Mouse (Mus musculus) MEL (cell line): ENCODE measurements around the gene Tacc3. TPM values are rescaled to one million over a fixed set of nuclear protein-coding genes. Genes with fewer than 3 reads are reported as not detected.

Experiments
- DNase-seq: peaks from one replicate; pipeline ENCODE4 v3.0.0; 2011; ENCODE audit warnings: low read depth, low spot score
- H3K27ac ChIP-seq: 2 replicates; pipeline ENCODE4 v1.5.1; 2012; ENCODE audit warnings: low read depth, mild to moderate bottlenecking, control low read depth, low read length, moderate library complexity; ENCODE audit not compliant: control insufficient read depth
- H3K27me3 ChIP-seq, 2 experiments: fragments of 150-350 bp in 1 of 2; sonication (generic) in 1 of 2; 2 replicates each; pipeline ENCODE4 v1.6.1; 2012; ENCODE audit warnings: low read length in 2 of 2, mild to moderate bottlenecking in 2 of 2, improper control_type of control experiment in 1 of 2, moderate library complexity in 1 of 2; ENCODE audit not compliant: insufficient read depth in 2 of 2, control insufficient read depth in 1 of 2
- H3K36me3 ChIP-seq, 2 experiments: 2 replicates each; pipeline ENCODE4 v1.6.1; 2012 to 2014; ENCODE audit warnings: low read length in 2 of 2, improper control_type of control experiment in 1 of 2, inconsistent platforms in 1 of 2, mild to moderate bottlenecking in 1 of 2; ENCODE audit not compliant: insufficient read depth in 2 of 2, control insufficient read depth in 1 of 2
- H3K4me1 ChIP-seq, 2 experiments: fragments of 150-350 bp in 1 of 2; sonication (generic) in 1 of 2; 2 replicates each; pipeline ENCODE4 v1.6.1; 2012; ENCODE audit warnings: low read length in 2 of 2, improper control_type of control experiment in 1 of 2, mild to moderate bottlenecking in 1 of 2; ENCODE audit not compliant: insufficient read depth in 2 of 2, control insufficient read depth in 1 of 2
- H3K4me3 ChIP-seq, 2 experiments: fragments of 150-350 bp in 1 of 2; sonication (generic) in 1 of 2; 2 replicates each; pipeline ENCODE4 v1.5.1; 2012; ENCODE audit warnings: low read depth in 2 of 2, low read length in 2 of 2, mild to moderate bottlenecking in 2 of 2, moderate library complexity in 2 of 2, control low read depth in 1 of 2, improper control_type of control experiment in 1 of 2; ENCODE audit not compliant: control insufficient read depth in 1 of 2, insufficient read depth in 1 of 2
- H3K79me2 ChIP-seq: 2 replicates; pipeline ENCODE4 v1.6.1; 2012; ENCODE audit warnings: mild to moderate bottlenecking, low read length, moderate library complexity; ENCODE audit not compliant: control insufficient read depth, poor library complexity, insufficient read depth
- H3K9ac ChIP-seq: 2 replicates; pipeline ENCODE4 v1.6.1; 2012; ENCODE audit warnings: low read depth, mild to moderate bottlenecking, control low read depth, low read length, moderate library complexity; ENCODE audit not compliant: control insufficient read depth, poor library complexity, severe bottlenecking
- H3K9me3 ChIP-seq: fragments of 150-350 bp; sonication (generic); replicated peaks from 2 replicates; pipeline ENCODE4 v1.6.1; 2012; ENCODE audit warnings: mild to moderate bottlenecking, low read length, improper control_type of control experiment, moderate library complexity; ENCODE audit not compliant: insufficient read depth
- CTCF ChIP-seq, 3 experiments: IDR thresholded peaks in 2 of 3; conservative IDR thresholded peaks in 1 of 3; 2 replicates each; pipeline ENCODE4 v1.5.1; 2011 to 2012; ENCODE audit warnings: low read length in 3 of 3, low read depth in 2 of 3, mild to moderate bottlenecking in 2 of 3, improper control_type of control experiment in 1 of 3, inconsistent platforms in 1 of 3, mixed read lengths in 1 of 3, moderate library complexity in 1 of 3; ENCODE audit not compliant: control insufficient read depth in 1 of 3, insufficient read depth in 1 of 3, poor library complexity in 1 of 3, severe bottlenecking in 1 of 3
- EP300 ChIP-seq, 2 experiments: IDR thresholded peaks; 2 replicates each; pipeline ENCODE4 v1.6.1; 2011; ENCODE audit warnings: improper control_type of control experiment in 2 of 2, low read length in 2 of 2, low read depth in 1 of 2, mild to moderate bottlenecking in 1 of 2
- GATA1 ChIP-seq: IDR thresholded peaks from 2 replicates; pipeline ENCODE4 v1.6.1; 2011; ENCODE audit warnings: low read depth, low read length, improper control_type of control experiment
- JUND ChIP-seq: IDR thresholded peaks from 2 replicates; pipeline ENCODE4 v1.6.1; 2011; ENCODE audit warnings: low read depth, mild to moderate bottlenecking, improper control_type of control experiment, low read length
- MAZ ChIP-seq: IDR thresholded peaks from 2 replicates; pipeline ENCODE4 v1.6.1; 2012; ENCODE audit warnings: low read depth, mild to moderate bottlenecking, inconsistent platforms, low read length, improper control_type of control experiment
- MEF2A ChIP-seq: IDR thresholded peaks from 2 replicates; pipeline ENCODE4 v1.6.1; 2014; ENCODE audit warnings: low read depth, mild to moderate bottlenecking, inconsistent platforms, low read length, improper control_type of control experiment; ENCODE audit not compliant: poor library complexity, insufficient replicate concordance, severe bottlenecking; ENCODE audit errors: extremely low read depth
- MXI1 ChIP-seq: IDR thresholded peaks from 2 replicates; pipeline ENCODE4 v1.6.1; 2011; ENCODE audit warnings: mild to moderate bottlenecking, low read depth, low read length, improper control_type of control experiment
- MYB ChIP-seq: IDR thresholded peaks from 2 replicates; pipeline ENCODE4 v1.6.1; 2011; ENCODE audit warnings: mild to moderate bottlenecking, low read depth, low read length, improper control_type of control experiment
- NRF1 ChIP-seq: IDR thresholded peaks from 2 replicates; pipeline ENCODE4 v1.6.1; 2014; ENCODE audit warnings: low read depth, mild to moderate bottlenecking, inconsistent platforms, low read length, improper control_type of control experiment, moderate library complexity; ENCODE audit not compliant: poor library complexity, insufficient read depth, severe bottlenecking
- RAD21 ChIP-seq: IDR thresholded peaks from 2 replicates; pipeline ENCODE4 v1.6.1; 2011; ENCODE audit warnings: mild to moderate bottlenecking, low read depth, low read length, improper control_type of control experiment
- RCOR1 ChIP-seq: IDR thresholded peaks from 2 replicates; pipeline ENCODE4 v1.6.1; 2012; ENCODE audit warnings: low read depth, mild to moderate bottlenecking, inconsistent platforms, low read length, improper control_type of control experiment
- SMC3 ChIP-seq: IDR thresholded peaks from 2 replicates; pipeline ENCODE4 v1.6.1; 2011; ENCODE audit warnings: low read depth, low read length, improper control_type of control experiment
- TAL1 ChIP-seq: IDR thresholded peaks from 2 replicates; pipeline ENCODE4 v1.6.1; 2012; ENCODE audit warnings: mild to moderate bottlenecking, inconsistent platforms, low read length, moderate library complexity, mixed read lengths
- USF1 ChIP-seq: IDR thresholded peaks from 2 replicates; pipeline ENCODE4 v1.6.1; 2014; ENCODE audit warnings: low read depth, mild to moderate bottlenecking, inconsistent platforms, low read length, improper control_type of control experiment, moderate library complexity
- ZC3H11A ChIP-seq: IDR thresholded peaks from 2 replicates; pipeline ENCODE4 v1.6.1; 2012; ENCODE audit warnings: low read depth, mild to moderate bottlenecking, inconsistent platforms, low read length, improper control_type of control experiment
- polyA plus RNA-seq, 2 experiments: library from polyadenylated mRNA; stranded (reverse) in 1 of 2; unstranded in 1 of 2; fragments of >175 nt in 1 of 2; fragments of >200 nt in 1 of 2; gene quantifications; 2 replicates each; pipeline versions ENCODE4 v1.2.1 to v1.2.4; 2012; ENCODE audit warnings: low replicate concordance in 2 of 2, low read depth in 1 of 2; ENCODE audit not compliant: insufficient read length in 2 of 2, insufficient read depth in 1 of 2, missing spikeins in 1 of 2
- total RNA-seq: library from RNA; depleted of rRNA; stranded (reverse); fragments of 300-350 nt; gene quantifications from 2 replicates; pipeline ENCODE4 v1.2.3, GENCODE M21; 2012

Tacc3 gene
- total and polyA plus RNA-seq, 3 experiments = 149 to 609 (median 165) TPM

DNA sequence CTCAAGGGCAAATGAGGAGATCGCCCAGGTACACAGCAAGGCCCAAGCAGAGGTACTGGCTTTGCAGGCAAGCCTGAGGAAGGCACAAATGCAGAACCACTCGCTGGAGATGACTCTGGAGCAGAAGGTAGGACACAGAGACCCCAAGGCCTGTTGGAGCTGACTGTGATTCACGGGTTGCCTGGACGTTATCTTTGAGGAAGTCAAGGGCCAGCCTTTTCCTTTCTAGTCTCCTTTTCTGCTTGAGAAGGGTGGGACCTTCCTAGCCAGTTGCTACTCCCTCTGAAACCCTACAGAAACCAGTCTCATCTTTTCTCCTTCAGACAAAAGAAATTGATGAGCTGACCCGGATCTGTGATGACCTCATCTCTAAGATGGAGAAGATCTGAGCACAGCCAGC lies 13.7 kb downstream of the Tacc3 start:
- H3K27me3 ChIP-seq = no peaks in the 10 kb centered on the region

DNA sequence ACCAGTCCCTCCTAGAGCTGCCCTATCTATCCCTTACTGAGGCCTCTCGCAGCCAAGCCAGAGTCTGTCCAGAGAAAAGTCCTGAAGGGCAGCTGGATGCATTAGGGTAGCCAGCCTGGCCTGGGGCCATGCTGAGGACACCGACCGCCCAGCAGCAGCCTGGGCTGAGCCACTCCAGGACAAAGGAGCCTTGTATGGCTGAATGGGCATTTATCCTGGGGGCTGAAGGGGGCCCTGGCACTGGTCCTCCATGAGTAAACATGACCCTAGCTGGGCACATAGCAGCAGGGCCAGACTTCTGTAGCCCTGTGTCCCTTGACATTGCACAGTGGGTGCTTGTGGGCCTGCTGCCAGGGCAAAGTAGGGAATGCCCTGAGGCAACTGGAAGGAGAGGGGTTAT lies 16.5 kb downstream of the Tacc3 start:
- Histone ChIP-seq H3K27ac (no peak overlapping the region), H3K4me1 (peaks cover 2 to 11% of the 10 kb centered on the region in 2 experiments; a peak in 3 of 4 replicates), H3K79me2 (no peaks in the 10 kb centered on the region), H3K36me3 (peaks cover 12 to 17% of the 10 kb centered on the region in 2 experiments), H3K9ac (no peak overlapping the region), H3K9me3 (no peaks in the 10 kb centered on the region), H3K4me3 (no peak overlapping the region), H3K27me3 (no peaks in the 10 kb centered on the region)
- TF ChIP-seq MAZ = no peak
- TF ChIP-seq NRF1 = no peak
- TF ChIP-seq MYB = no peak
- no peak for TF ChIP-seq GATA1
- no peak for TF ChIP-seq USF1
- no peak for TF ChIP-seq JUND
- DNase-seq = no peak

More for the DNA sequence above, 13.7 kb downstream of the Tacc3 start:
- Histone ChIP-seq H3K4me3 (no peak overlapping the region), H3K79me2 (no peaks in the 10 kb centered on the region), H3K9ac (no peak overlapping the region), H3K36me3 (peaks cover 12 to 38% of the 10 kb centered on the region in 2 experiments), H3K27ac (no peak overlapping the region), H3K9me3 (no peaks in the 10 kb centered on the region), H3K4me1 (peaks cover 2 to 11% of the 10 kb centered on the region in 2 experiments; a peak in 3 of 4 replicates)
- TF ChIP-seq RCOR1 (peak; percentile 74), TAL1 (peak; percentile 36; the same call in 1 of the 2 replicates), EP300 (IDR thresholded peaks at IDR 0.05; ENCODE audit: low read depth in 1 of 2, low read length in 2 of 2) (peak; percentile 35 to 45; a peak in 2 of 4 replicates), CTCF (IDR thresholded peaks at IDR 0.05 in 2 of 3, conservative IDR thresholded peaks at IDR 0.05 in 1 of 3; ENCODE audit: control insufficient read depth in 1 of 3, insufficient read depth in 1 of 3, low read depth in 2 of 3, low read length in 3 of 3, poor library complexity in 1 of 3, severe bottlenecking in 1 of 3) (no peak), GATA1 (peak; percentile 57; the same call in 1 of the 2 replicates), MEF2A (no peak)
- DNase-seq = peak; percentile 80

DNA sequence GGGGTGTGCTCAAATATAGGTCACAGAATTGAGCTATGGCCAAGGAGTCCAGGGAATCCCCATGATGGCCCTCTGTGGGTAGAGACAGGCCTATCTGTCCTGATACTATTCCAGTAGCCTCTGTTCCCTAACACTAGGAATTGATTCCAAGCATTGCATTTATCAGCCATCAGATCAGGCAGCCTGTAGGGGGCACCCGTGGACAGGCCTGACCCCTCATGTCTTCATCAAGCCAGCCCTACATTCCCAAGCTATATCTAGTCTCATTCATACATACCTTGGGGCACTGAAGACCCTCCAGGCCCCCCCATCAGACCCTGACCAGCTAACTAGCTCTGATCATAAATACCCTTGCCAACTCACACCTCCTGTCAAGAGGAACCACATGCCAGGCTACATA lies 18.0 kb downstream of the Tacc3 start:
- Histone ChIP-seq H3K79me2 (no peaks in the 10 kb centered on the region), H3K4me1 (peaks cover 3 to 11% of the 10 kb centered on the region in 2 experiments), H3K9ac (no peak overlapping the region), H3K36me3 (peaks cover 7 to 15% of the 10 kb centered on the region in 2 experiments), H3K27ac (no peak overlapping the region)
- DNase-seq = peak; percentile 68
- TF ChIP-seq SMC3 = peak; percentile 67
- TF ChIP-seq MEF2A = no peak
- peak; percentile 32; the same call in 1 of the 2 replicates for TF ChIP-seq GATA1
- TF ChIP-seq CTCF (IDR thresholded peaks at IDR 0.05 in 2 of 3, conservative IDR thresholded peaks at IDR 0.05 in 1 of 3; ENCODE audit: control insufficient read depth in 1 of 3, insufficient read depth in 1 of 3, low read depth in 2 of 3, low read length in 3 of 3, poor library complexity in 1 of 3, severe bottlenecking in 1 of 3) = peak; percentile 81 to 90 (median 87)
- TF ChIP-seq ZC3H11A = peak; percentile 49
- TF ChIP-seq JUND = no peak
- TF ChIP-seq MAZ = 0 out of 2 replicates have a peak, but pooled peaks have one; percentile 52
- peak; percentile 71 for TF ChIP-seq RAD21
- 0 out of 2 replicates have a peak, but pooled peaks have one; percentile 26 for TF ChIP-seq MXI1
- TF ChIP-seq, all 39 proteins: peak for 7
- H3K27me3 ChIP-seq = no peaks in the 10 kb centered on the region
- H3K4me3 ChIP-seq = no peak overlapping the region
- no peaks in the 10 kb centered on the region for H3K9me3 ChIP-seq
